Mouse (Mus musculus) intestine, embryonic 16.5 days (tissue): Measurements from ENCODE around the gene Defb47. TPM values are rescaled to one million over a fixed set of nuclear protein-coding genes. Genes with fewer than 3 reads are reported as not detected.
A peak's percentile ranks its signal among the peaks of the same experiment; 100 is the strongest.

Source experiments
- ATAC-seq: fragments of 200-750 bp; cut with Nextera tagmentation; 2 replicates; pipeline ENCODE4 v1.8.0; 2017; ENCODE audit warnings: moderate TSS enrichment, moderate library complexity
- H3K27ac ChIP-seq: fragments of 300-500 bp; sonication (generic); 2 replicates; pipeline ENCODE4 v1.5.1; 2014; ENCODE audit warnings: mild to moderate bottlenecking, low read length
- H3K27me3 ChIP-seq: fragments of 300-500 bp; sonication (generic); replicated peaks from 2 replicates; pipeline ENCODE4 v1.6.1; 2014; ENCODE audit warnings: low read length, control low read depth, mixed read lengths; ENCODE audit not compliant: control insufficient read depth, insufficient read depth
- H3K36me3 ChIP-seq: fragments of 300-500 bp; sonication (generic); 2 replicates; pipeline ENCODE4 v1.6.1; 2014; ENCODE audit warnings: low read length, control low read depth; ENCODE audit not compliant: control insufficient read depth, insufficient read depth
- H3K4me1 ChIP-seq: fragments of 300-500 bp; sonication (generic); 2 replicates; pipeline ENCODE4 v1.6.1; 2014; ENCODE audit warnings: low read length, control low read depth, mixed read lengths; ENCODE audit not compliant: control insufficient read depth, insufficient read depth
- H3K4me2 ChIP-seq: fragments of 300-500 bp; sonication (generic); 2 replicates; pipeline ENCODE4 v1.6.1; 2014; ENCODE audit warnings: low read depth, low read length, control low read depth
- H3K4me3 ChIP-seq: fragments of 300-500 bp; sonication (generic); 2 replicates; pipeline ENCODE4 v1.5.1; 2014; ENCODE audit warnings: mild to moderate bottlenecking, low read length
- H3K9ac ChIP-seq: fragments of 300-500 bp; sonication (generic); 2 replicates; pipeline ENCODE4 v1.6.1; 2014; ENCODE audit warnings: low read depth, low read length
- H3K9me3 ChIP-seq: fragments of 300-500 bp; sonication (generic); 2 replicates; pipeline ENCODE4 v1.6.1; 2016; ENCODE audit warnings: low read length, control low read depth; ENCODE audit not compliant: control insufficient read depth
- WGBS: fragments of 180-500 bp; shearing (Covaris S2); extraction: QIAGEN DNeasy Blood & Tissue Kit; methylation state at CpG from one replicate; pipeline ENCODE4 v1.1.7; 2014; 5-methylcytosine and 5-hydroxymethylcytosine counted together
- polyA plus RNA-seq: library from polyadenylated mRNA; unstranded; fragments of >200 nt; fragmentation: Nextera tagmentation; extraction: Ambion mirVana; gene quantifications from 2 replicates; pipeline ENCODE4 v1.2.1, GENCODE M21; 2015

Defb47 gene
- not detected in 2 replicates for polyA plus RNA-seq

DNA sequence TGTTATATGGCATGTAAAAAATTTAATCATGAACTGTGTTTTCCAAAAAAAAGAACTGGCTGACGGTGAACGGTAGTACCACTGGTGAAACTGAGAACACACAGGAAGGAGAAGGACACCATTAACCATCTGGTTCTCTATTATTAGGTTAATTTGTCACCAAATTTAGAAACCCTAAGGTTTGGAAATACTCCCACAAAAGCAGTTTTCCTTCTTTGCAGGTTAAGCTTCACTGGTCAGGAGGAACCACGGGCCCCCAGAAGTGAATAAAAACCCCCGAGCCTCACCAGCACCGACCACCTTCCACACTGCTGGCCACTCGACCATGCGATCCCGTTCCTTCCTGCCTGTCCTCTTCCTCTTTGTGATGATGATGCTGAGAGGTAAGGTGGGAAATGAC, at the start of gene Defb47:
Gene Defb47, plus strand, starts transcription at position 301 of the 400 bp plus-strand sequence.
- ATAC-seq: no peak
- Histone ChIP-seq H3K4me2 (no peak within 1 kb of the TSS), H3K27me3 (no peaks in the 10 kb centered on the region), H3K4me1 (no peaks in the 10 kb centered on the region), H3K4me3 (no peak within 1 kb of the TSS), H3K9me3 (no peaks in the 10 kb centered on the region), H3K27ac (no peak within 1 kb of the TSS), H3K36me3 (no peaks in the 10 kb centered on the region), H3K9ac (no peak within 1 kb of the TSS)
- 85% methylated on average over 8 of the region's 8 CpGs for WGBS

DNA sequence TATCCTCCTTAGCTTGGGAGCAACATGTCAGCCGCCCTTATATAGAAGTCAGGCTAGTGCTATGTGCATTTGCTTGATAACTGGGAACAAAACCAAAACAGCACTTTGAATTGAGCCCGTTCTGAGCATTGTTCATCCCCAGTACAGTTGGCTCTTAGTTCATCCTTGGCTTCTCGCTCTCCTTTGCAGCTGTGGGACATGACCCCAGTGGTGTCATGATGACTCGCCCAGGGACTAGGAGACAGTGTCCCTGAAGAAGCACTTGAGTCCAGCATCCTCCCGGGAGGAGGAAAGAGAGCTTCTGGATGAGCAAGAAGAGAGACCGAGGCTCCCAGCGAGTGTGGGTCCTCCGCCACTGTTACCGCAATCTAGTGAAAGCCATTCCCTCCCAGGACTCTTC, 41.8 kb upstream of the Defb47 start:
- Histone ChIP-seq H3K9me3 (no peaks in the 10 kb centered on the region), H3K9ac (no peak overlapping the region), H3K27ac (no peak overlapping the region), H3K36me3 (no peaks in the 10 kb centered on the region; the same call in 1 of the 2 replicates), H3K4me3 (no peak overlapping the region), H3K27me3 (no peaks in the 10 kb centered on the region), H3K4me1 (no peaks in the 10 kb centered on the region), H3K4me2 (no peak overlapping the region)
- ATAC-seq: no peak
- WGBS: 86% methylated on average over 9 of the region's 9 CpGs

DNA sequence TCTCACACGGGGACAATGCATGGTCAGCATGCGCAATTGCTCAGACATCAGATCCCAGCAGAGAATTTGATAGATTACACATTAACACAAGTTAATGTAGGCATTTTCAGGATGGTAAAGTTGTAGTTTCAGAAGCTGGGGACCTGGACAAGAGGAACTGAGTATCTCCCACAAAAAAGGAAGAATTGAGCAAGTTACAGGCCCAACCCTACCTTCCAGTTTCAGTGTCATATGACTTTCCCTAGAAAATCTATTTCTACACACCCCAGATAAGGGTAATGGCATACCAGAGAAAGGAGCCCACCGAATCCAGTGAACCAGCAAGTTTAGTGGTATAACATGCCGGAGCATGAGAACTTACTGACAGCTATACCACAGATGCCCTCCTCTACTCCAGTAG, 34.2 kb upstream of the Defb47 start:
- H3K9ac ChIP-seq: no peak overlapping the region
- no peaks in the 10 kb centered on the region for H3K4me1 ChIP-seq
- no peaks in the 10 kb centered on the region for H3K27me3 ChIP-seq
- ATAC-seq: no peak
- 84% methylated on average over 4 of the region's 4 CpGs for WGBS
- H3K4me3 ChIP-seq: no peak overlapping the region
- H3K4me2 ChIP-seq: no peak overlapping the region
- no peaks in the 10 kb centered on the region for H3K9me3 ChIP-seq
- H3K36me3 ChIP-seq: no peaks in the 10 kb centered on the region
- no peak overlapping the region for H3K27ac ChIP-seq

DNA sequence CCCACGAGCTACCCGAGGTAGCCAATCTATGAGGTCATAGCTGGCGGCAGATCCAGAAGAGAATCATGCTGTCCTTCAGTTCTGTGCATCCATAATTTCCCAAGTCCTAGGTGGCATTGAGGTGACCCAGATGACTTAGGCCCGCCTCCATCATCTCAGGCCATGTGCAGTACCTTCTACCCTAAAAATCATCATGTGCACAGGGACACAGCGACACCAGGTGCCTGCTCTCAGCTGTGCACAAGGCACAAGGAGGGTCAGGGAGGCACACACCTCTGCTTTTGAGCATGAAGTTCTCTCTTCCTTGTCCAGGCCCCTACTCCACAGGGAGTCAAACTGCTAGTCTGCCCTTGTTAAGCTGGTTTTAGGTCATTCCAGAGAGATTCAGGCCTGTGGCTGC, 32.5 kb upstream of the Defb47 start:
- Histone ChIP-seq H3K9ac (no peak overlapping the region), H3K4me2 (0 out of 2 replicates have a peak overlapping the region, but pooled peaks have one; percentile 50), H3K4me1 (no peaks in the 10 kb centered on the region), H3K27ac (no peak overlapping the region), H3K9me3 (no peaks in the 10 kb centered on the region), H3K27me3 (no peaks in the 10 kb centered on the region), H3K4me3 (no peak overlapping the region), H3K36me3 (no peaks in the 10 kb centered on the region)
- no peak for ATAC-seq
- WGBS: 83% methylated on average over 5 of the region's 5 CpGs

DNA sequence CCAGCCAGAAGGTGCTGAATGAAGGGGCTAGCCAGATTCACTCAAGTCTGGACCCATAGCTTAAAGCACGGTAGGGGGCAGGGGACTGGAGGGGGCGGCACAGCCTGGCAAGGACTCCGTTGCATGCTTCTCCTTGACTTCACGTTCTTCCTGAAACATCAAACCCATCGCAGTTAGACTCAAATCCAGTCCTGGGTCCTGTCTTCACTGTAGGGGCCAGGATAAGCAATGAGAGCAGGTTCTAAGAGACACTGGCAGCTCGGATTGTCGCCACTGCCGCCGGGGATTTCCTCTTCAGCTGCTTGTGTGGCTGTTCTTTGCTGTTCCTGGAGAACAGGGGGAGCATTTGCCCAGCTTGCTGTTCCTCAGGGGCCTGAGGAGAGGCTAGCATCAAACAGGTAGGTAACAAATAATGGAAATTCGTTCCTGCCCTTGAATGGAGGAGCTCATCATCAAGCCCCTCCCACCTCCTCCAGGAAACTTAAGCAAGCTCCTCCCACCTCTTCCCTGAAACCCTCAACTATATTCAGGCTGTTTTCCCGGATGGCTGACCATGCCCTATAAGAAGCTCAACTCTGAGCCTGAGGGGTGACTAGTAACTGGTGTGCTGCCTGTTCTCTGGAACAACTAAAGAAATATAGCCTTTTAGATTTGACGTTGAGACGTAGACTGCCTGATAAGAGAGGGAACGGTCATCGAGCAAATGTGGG, 31.9 kb upstream of the Defb47 start:
- H3K9ac ChIP-seq: peak overlapping the region; percentile 47
- ATAC-seq: peak; percentile 55; the same call in 1 of the 2 replicates

DNA sequence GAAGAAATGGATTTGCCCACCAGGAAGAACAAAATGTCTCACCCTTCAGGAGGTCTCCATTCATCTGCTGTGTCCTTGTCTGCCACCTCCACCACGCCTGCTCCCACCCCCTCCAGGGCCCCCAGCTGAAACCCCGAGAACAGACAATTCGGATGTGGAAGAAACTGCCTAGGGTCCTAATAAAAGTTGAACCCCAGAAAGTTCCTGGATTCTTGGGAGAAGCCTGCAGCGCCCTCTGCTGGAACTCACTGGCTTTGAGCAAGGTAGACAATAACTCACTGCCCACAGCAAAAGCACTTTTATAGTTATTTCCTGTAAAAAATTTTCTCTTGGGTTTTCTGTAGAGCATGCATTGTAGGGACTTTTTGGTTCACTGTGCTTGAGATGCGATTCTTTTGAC, 22.8 kb upstream of the Defb47 start:
- H3K4me2 ChIP-seq: no peak overlapping the region
- no peaks in the 10 kb centered on the region for H3K36me3 ChIP-seq
- H3K4me3 ChIP-seq: no peak overlapping the region
- ATAC-seq: no peak
- H3K9me3 ChIP-seq: no peaks in the 10 kb centered on the region
- H3K4me1 ChIP-seq: no peaks in the 10 kb centered on the region
- 16% methylated on average over 5 of the region's 5 CpGs for WGBS
- H3K27me3 ChIP-seq: no peaks in the 10 kb centered on the region
- no peak overlapping the region for H3K27ac ChIP-seq
- no peak overlapping the region for H3K9ac ChIP-seq

More for the DNA sequence above, 31.9 kb upstream of the Defb47 start:
- H3K9me3 ChIP-seq: no peaks in the 10 kb centered on the region
- peak overlapping the region; percentile 50 for H3K4me2 ChIP-seq
- peak overlapping the region; percentile 40 for H3K4me3 ChIP-seq
- H3K36me3 ChIP-seq: no peaks in the 10 kb centered on the region
- no peaks in the 10 kb centered on the region for H3K4me1 ChIP-seq
- no peaks in the 10 kb centered on the region for H3K27me3 ChIP-seq
- WGBS: 19% methylated on average over 15 of the region's 15 CpGs
- no peak overlapping the region for H3K27ac ChIP-seq

DNA sequence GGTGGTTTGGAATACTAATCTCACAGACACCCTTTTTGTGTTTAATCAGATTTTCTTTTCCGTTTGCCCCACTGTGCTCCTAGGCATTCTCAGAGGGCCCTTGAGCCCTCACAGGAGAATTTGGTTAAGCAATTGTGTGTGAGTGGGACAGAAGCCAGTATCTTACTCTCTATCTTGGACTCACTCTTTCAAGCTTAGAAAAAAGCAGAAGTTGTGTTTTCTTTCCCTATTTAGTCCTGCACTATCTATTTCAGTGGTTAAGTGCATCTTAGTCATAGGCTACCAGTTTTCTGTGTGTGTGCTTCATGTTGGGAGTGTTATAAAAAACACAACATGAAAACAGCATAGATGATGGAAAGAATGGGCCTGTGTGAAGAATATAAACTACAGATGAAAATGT, 18.1 kb upstream of the Defb47 start:
- Histone ChIP-seq H3K27me3 (no peaks in the 10 kb centered on the region), H3K4me3 (no peak overlapping the region), H3K9me3 (no peaks in the 10 kb centered on the region), H3K9ac (no peak overlapping the region), H3K4me1 (no peaks in the 10 kb centered on the region), H3K27ac (no peak overlapping the region), H3K36me3 (no peaks in the 10 kb centered on the region), H3K4me2 (no peak overlapping the region)
- 52% methylated on average over 1 of the region's 1 CpGs for WGBS
- ATAC-seq: no peak

DNA sequence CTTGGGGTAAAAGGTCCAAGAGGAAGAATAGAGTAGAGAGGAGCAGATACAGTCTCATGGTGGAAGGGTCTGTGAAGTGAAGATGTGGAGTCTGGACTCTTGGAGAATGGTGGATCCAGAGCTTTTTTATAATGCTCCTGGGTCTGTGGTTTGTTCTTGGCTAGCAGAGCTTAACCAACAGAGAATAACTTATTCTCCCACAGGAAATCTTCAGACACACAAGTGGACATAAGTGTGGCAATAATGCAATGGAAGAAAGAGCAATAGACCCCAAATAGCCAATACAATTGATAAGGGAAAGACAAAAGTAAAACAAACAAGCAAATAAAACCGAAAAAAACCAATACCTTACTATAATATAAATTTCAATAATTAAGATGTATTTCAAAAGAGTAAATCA, 13.5 kb upstream of the Defb47 start, which contains the start of gene Defb48:
Gene Defb48, minus strand, starts transcription at position 101 of the 400 bp plus-strand sequence.
- WGBS: 78% methylated on average over 1 of the region's 1 CpGs
- Histone ChIP-seq H3K9me3 (no peaks in the 10 kb centered on the region), H3K27ac (no peak within 1 kb of the TSS), H3K27me3 (no peaks in the 10 kb centered on the region), H3K4me3 (no peak within 1 kb of the TSS), H3K9ac (no peak within 1 kb of the TSS), H3K4me1 (no peaks in the 10 kb centered on the region), H3K36me3 (no peaks in the 10 kb centered on the region), H3K4me2 (no peak within 1 kb of the TSS)
- no peak for ATAC-seq

DNA sequence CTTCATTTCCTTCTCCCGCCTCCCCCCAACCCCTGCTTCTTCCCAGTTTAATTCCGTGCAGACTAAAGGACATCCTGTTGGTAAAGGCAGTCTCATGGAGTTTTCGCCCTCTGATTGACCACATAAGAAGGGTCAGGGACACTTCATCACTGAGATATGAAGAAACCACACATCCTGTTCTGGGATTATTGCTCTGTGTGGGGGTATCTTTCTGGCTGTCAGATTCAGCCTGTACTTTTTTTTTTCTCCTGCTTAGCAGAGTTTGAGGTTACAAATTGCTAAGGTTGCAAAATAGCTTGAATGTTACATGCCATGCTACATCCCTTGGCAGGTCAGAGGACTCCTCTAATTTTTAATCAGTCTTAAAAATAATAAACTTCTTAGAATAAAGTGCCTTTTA, 6.6 kb upstream of the Defb47 start:
- H3K9me3 ChIP-seq: no peaks in the 10 kb centered on the region
- no peaks in the 10 kb centered on the region for H3K4me1 ChIP-seq
- no peak overlapping the region for H3K9ac ChIP-seq
- ATAC-seq: no peak
- H3K4me3 ChIP-seq: no peak overlapping the region
- H3K27me3 ChIP-seq: no peaks in the 10 kb centered on the region
- no peak overlapping the region for H3K4me2 ChIP-seq
- H3K27ac ChIP-seq: no peak overlapping the region
- H3K36me3 ChIP-seq: no peaks in the 10 kb centered on the region
- WGBS: 79% methylated on average over 3 of the region's 3 CpGs
